Mouse (Mus musculus): Measurements from ENCODE around the gene Rngtt. TPM values are rescaled to one million over a fixed set of nuclear protein-coding genes. Genes with fewer than 3 reads are reported as not detected.
"Not testable (repeated sequence)": the region's sequence is repeated elsewhere in the genome, so short reads cannot be mapped to it uniquely, and the experiment has no call there.

The Rngtt gene
- total RNA-seq, 2 experiments from 2014 or later: 29.6 to 43.7 TPM

DNA sequence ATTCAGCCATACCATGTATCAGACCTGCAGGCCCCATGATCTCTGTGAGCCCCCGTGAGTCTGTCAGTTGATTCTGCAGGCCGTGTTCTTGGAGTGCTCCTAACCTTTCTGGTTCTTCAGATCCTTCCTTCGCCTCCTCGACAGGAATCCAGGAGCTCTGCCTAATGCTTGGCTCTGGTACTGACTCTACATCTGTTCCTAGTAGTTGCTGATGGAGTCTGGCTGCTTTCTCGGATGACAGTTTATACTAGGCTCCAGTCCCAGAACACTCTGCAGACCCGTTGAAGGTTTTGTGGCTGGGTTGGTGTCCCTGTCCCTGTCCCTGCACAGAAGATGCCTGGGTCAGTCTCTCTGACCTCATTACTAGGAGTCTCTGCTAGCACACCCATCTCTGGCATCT lies 131.8 kb downstream of the Rngtt start:
- DNase-seq: no peak

DNA sequence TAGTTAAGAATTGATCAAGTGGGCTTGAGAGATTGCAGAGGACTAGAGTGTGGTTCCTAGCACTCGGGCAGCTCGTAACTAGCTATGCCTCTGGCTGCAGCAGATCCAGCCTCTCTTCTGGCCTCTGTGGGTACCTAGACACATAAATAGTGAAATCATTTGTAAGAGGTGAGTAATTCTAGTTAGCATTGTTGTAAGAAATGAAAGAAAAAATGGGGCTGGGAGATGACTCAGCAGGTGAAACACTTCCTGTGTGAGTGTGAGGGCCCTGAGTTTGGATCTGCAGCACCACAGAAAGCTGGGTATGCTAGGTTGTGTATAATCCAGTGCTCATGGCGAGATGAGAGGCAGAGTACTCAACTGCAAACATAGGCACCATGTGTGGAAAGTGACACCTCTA lies 136.2 kb downstream of the Rngtt start:
- no peak for DNase-seq

DNA sequence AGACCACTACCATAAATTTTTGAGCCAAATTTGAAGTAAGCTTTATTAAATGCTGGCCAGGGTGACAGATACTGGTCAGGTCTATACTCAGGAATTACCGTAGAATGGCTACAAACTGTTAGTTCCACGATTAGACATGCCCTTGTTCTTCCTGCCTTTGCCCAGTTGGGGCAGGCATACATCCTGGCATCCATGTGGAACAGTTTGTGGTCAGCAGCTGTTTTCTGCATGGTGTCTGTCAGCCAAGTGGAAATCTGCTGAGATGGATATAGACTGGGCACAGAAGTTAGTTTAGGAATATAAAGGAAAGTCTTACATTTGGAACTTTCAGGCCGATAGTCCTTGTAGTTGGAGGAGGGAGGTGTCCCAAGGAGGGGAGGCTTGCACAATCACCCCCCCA lies 136.8 kb downstream of the Rngtt start:
- DNase-seq: no peak

DNA sequence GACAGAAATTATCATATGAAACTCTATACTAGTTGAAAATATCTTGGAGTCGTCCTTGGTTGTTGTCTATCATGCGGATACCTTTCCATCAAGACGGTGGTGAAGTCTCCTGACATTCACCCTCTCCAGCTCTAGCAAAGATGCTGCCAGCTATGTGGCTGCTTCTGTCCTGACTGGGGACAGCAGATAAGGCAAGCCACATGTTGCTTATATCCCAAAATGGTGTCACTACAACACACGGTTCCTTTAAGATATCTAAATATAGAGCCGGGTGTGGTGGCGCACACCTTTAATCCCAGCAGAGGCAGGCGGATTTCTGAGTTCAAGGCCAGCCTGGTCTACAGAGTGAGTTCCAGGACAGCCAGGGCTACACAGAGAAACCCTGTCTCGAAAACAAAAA lies 140.2 kb downstream of the Rngtt start:
- not testable (repeated sequence) for DNase-seq

DNA sequence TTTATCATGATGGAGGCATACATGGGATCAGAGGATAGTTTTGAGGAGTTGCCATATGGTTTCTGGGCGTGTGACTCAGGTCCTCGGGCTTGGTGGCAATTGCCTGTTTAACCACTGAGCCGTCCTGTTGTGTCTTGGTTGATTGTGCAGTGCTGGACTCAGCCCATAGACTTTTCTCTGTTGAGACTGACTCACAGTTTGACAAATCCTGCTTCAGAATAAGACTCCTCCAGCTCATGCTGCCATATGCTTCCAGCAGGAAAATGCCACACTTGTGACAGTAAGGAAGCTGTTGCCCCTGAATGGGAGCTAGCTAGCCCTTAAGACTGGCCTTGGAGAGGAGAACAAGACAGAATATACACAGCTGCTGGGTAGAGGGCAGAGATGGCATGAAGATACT lies 149.7 kb downstream of the Rngtt start:
- no peak for DNase-seq

DNA sequence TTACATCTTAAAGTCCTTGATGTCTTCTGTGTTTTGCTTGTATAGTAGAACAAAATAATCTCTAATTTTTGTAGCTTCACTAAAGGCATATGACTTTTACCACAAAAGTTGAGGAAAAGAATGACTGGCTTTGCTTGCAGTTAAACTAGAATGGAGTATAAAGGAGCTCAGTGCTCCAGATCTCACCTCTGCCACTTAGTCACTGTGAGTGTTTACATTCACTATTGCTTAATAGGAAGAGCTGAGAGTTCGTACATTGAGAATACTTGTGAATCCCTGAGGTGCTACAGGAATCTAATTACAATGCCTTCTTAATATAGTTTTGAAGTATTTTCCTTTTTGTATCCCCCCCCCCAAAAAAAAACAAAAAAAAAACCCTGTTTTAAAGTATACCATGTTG lies 154.3 kb downstream of the Rngtt start:
- no peak for DNase-seq

DNA sequence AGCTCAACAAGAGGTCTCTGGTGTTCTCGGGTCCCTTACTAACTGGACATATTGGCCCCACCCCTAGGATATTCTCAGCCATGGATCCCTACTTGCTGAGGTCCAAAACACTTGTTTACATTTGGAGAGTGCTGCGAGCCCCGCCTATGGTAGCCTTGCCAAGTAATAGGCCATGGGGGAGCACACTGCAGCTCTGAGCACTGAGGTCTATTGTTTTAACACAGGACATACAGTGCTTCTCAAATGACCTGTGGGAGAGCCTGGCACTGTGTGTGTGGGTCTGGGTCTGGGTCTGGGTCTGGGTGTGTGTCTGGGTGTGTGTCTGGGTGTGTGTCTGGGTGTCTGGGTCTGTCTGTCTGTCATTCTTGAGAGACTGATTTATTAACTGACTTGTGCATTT lies 155.8 kb downstream of the Rngtt start:
- DNase-seq: no peak

- DNase-seq: peak; percentile 18 to 33
Measured at GRCm38 (mm10) chr4:33466970-33467399, 156.9 kb downstream of the Rngtt start.

DNA sequence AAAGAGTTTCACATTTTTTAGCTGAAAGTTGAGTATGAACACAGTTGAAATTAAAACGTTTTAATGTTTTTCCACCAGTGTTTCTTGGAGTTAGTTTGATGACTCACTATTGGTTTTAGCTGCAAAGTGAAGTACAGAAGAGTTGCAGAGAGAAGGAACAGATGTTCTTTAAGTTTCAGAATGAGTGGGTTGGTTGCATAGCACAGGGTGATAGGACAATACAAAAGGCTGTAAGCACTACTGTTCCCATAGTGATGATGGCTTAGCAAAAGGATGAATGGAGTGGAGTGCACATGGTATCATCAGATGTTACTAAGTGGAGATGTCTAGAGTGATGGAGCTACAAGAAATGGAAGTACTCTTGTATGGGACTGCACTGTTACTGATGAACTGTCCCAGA lies 157.5 kb downstream of the Rngtt start:
- DNase-seq: no peak

- peak; percentile 11 to 31 for DNase-seq
Measured at GRCm38 (mm10) chr4:33468151-33468550, 158.0 kb downstream of the Rngtt start.

DNA sequence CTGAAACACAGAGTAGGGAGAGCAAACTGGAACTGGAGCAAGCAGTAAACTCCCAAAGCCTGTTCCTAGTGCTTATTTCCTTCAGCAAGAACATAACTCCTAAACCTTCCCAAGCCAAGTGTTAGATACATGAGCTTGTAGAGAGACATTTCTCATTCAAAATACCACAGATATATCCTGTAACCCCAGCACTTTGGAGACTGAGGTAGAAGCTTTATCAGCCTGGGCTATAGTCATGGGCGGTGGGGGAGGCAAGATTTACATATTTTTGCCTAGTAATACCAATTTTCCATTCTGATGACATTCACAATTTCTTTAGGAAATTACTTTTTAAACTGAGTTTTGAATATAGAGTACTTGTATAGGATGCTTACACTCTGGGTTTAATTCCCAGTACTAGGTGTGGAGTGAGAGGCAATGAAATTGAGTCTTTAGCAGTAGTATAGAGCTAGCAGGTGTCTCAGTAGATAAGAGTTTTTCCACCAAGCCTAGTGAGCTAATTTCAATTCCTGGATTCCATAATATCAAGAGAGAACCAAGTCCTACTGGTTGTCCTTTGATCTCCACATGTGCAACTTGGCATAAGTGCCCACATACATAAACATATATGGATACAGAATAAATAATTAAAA lies 160.7 kb downstream of the Rngtt start:
- DNase-seq: no peak

- no peak for DNase-seq
Measured at GRCm38 (mm10) chr4:33478011-33478785, 168.1 kb downstream of the Rngtt start.

GRCm38 (mm10) chr4:33481721-33482120 lies 171.6 kb downstream of the Rngtt start:
- DNase-seq: no peak

DNA sequence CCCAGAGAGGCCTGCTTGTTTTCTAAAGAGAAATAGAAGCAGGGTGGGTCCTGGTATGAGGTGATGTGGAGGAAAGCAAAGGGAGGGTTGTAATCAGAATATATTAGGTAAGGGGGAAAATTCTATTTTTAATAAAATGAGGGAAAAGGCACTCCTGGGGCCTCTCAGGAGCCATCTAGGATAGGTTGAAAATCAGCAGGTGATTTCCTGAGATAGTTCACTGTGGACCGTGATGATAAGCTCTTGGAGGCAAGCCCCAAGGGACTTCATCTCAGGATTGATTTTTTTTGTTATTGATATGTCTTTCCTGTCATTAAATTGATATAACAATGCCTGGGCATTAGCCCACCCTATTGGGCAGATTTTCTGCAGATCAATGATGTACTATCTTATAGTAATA lies 175.9 kb downstream of the Rngtt start:
- no peak for DNase-seq

- no peak for DNase-seq
Measured at GRCm38 (mm10) chr4:33491108-33491507, 181.0 kb downstream of the Rngtt start.

DNA sequence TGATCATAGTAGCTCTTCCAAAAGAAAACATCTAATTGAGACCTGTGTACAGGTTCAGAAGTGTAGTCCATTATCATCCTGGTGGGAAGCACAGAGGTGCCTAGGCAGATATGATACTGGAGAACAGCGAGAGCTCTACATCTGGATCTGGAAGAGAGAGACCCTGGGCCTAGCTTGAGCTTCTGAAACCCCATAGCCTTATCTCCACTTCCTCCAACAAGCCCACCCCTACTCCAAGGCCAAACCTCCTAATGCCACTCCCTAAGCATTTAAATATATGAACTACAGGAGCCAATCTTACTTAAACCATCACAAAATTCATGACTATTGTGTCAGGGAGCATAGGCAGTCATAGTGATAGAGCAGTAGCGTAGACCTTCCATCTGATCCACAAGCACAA lies 184.3 kb downstream of the Rngtt start:
- no peak for DNase-seq

- DNase-seq: no peak
Measured at GRCm38 (mm10) chr4:33496985-33497384, 186.9 kb downstream of the Rngtt start.

DNA sequence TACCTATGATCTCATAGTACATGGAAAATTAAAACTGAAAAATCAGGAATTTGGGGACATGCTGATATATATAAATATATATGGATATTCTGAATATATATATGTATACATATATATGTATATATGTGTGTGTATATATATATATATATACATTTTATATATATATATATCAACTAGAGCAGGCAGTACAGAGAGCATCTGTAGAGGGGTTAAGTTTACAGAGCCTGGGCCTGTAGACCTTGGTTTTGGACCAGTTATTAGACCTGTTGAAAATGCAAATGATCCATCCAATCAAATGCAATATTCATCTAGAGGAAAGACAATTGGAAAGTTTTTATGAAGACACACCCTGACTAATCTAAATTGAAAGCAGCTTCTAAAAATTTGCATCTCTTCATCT lies 187.5 kb downstream of the Rngtt start:
- no peak for DNase-seq

DNA sequence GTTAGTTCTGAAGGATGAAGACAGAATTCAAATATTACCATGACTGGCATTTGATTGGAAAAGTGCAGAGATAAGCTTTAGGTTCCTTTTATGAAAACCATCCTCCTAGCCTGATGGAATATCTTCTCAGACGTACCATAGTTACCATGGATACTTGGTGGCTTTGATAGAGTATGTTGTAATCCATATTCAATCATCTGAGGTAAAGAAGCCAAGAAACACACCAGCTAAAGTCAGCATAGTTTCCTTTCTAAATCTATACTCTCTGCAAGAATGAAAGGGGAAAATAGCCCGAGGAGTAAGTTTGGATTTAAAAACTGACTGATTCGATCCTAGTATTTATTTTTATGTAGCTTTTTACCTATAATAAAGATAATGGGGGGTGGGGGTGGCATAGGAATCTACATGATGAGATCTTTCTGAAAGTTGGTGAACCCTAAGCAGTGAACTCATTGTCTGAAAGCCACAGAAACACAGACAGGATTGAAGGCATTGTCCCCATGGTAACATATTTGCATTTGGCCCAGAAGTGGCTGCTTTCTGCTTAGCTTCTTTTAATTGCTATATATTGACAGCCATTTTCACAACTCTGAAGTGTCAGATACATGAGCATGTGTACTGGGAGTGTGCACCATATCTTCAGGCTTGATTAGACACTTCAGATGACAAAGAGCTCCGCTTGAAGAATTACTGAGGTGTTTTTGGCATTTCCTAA lies 188.2 kb downstream of the Rngtt start:
- no peak for DNase-seq

DNA sequence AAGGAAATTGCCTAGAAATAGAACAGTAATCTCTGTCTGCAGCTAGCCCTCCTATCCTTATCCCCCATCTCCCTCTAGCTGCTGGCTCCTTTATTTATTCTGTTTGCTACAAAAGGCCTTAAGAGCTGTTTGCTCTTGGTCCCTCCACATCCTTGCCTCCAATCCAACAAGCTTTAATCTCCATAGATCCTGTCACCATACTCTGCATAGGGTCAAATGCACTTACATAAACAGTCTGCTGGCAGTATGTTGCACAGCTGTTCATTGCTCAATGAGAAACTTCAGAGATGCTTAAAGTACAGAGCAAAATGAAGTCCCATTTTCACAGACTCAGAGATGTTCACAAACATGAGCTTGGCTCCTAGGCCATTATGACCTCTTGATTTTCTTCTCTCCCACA lies 196.5 kb downstream of the Rngtt start:
- no peak for DNase-seq

DNA sequence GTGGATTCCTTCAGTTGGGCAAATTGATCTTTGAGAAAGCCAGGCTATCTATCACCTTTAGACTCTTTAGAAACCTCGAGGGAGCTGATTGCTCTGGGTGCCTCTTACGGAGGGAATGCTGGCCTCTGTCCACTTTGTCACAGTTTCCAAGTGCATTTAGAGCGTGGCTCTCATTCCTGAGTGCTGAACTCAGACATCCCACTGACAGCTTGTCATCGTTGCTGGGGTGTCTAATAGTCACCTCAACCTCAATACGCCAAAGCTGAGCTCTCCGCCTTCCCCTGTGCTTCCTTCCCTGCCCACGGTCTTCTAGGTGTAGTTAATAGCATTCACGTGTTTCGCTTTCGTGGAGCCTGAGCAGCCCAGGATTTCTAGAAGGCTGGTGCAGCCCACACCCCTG lies 200.4 kb downstream of the Rngtt start:
- DNase-seq: no peak

DNA sequence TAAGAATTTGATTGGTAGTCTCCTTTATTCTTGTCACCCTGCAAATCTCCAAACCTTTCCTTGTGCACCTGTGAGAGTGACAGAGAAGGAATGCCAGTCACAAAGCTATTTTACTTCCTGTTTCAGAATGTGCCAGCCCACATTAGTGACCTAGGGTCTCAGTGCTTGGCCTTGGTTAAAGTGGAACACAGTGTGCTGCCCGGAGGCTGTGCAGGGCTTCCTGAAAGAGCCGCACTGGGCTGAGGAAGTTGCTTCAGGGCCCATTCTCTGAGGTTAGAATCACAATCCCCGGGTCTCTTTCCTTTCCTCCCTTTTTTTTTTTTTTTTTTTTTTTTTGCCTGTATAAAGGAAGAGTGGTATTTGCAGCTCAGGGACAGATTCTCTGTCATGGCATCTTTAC lies 203.3 kb downstream of the Rngtt start:
- DNase-seq: no peak

Data from adrenal gland, postnatal 36 days (tissue).